Mouse (Mus musculus) hindlimb bud, embryonic 11.5 days (tissue): ENCODE measurements around the gene Twistnb.

Source experiments
- DNase-seq: peaks from one replicate; pipeline ENCODE4 v3.0.0-alpha.2; 2012; ENCODE audit warnings: low read depth, low spot score; ENCODE audit errors: extremely low spot score

Twistnb gene

GRCm38 (mm10) chr12:33429387-33430160, at the start of gene Twistnb:
Twistnb (plus strand) TSS chr12:33429635.
- peak; percentile 96 for DNase-seq

DNA sequence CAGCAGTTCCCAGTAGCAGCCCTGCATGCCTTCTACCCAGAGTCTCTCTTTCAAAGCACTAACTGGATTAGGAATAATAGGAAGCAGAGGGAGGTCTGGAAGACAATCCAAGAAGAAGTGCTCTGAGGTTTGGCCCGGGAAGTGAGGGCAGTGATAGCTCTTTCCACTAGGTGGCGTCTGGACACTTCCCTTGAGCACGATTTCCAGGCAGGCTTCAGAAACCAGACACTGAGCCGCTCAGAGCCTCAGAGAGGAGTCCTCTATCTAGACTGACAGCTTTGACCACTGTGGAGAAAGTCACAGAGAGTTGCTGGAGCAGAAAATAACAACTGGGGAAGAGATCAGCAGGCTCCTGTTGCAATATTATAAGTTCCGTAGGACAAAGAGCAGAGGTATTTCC, 40.6 kb upstream of the Twistnb start:
- DNase-seq: peak; percentile 53

GRCm38 (mm10) chr12:33390844-33391560, 38.4 kb upstream of the Twistnb start:
- DNase-seq: no peak

DNA sequence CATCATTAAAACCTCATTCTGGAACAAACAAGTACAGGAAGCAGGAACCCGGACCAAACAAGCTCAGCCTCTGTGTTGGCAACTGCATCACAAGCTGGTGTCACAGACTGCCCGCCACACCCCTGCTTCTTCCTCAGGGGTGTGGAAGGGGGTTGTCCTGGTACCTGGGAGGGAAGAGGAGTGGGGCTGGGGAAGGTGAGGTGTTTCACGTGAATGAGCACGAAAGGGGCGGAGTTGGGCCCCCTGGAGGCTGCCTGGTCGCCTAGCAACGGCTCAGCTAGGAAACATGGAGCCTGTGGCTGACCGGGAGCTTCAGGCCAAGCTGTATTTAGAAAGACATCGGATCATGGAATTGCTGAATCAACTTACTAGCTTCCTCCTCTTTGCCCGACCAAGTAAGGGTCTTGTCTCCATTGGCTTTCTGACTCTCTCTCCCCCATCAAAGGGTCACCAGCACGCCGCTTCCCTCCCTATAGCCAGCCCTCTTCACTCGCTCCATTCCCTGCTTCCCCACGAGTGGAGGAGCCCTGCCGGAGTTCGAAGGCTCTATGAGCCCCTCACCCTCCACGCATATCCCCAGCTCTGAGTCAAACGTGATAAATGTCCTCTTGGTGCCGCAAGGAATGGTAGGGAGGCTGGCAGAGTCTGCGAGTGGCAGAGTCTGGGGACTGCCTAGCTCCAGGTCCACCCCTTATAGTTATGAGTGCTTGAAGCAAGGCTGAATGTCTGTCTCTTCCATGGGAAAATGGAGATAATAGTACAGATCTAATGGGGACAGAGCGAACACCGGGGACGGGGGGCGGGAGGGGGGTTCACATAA, 34.4 kb upstream of the Twistnb start, which contains the start of gene Efcab10:
Efcab10 (plus strand) TSS at position 51 of the 820 bp plus-strand sequence.
- DNase-seq: no peak

- no peak for DNase-seq
Observed at GRCm38 (mm10) chr12:33403265-33403693, 26.2 kb upstream of the Twistnb start.

- no peak for DNase-seq
Observed at GRCm38 (mm10) chr12:33404996-33405395, 24.4 kb upstream of the Twistnb start.

DNA sequence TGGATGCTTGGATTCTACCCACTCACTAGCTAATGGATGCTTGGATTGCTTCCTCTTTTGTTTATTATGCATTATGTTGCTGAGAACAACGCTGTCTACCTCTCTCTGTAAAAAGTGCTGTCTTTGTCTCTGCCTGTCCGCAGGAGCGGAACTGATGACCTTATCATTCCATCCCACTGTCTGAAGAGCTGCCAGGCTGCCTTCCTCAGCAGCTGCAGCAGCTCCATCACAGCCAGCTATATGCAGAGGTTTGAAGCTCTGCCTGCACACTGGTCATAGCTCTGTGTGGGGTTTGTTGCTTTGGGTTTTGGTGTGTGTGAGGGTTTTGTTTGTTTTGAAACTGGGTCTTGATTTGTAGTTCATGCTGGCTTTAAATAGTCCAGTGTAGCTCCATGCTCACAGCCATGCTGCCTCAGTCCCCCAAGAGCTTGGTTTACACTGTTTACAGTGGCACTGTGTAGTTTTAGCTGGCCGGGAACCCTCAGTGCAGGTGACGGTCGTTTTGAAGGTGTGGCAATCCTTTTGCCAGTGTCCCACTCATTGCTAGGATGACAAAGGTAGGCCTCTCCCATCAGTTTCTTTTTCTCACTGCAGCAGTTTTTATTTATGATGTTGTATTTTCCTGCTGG, 23.9 kb upstream of the Twistnb start:
- DNase-seq: no peak

DNA sequence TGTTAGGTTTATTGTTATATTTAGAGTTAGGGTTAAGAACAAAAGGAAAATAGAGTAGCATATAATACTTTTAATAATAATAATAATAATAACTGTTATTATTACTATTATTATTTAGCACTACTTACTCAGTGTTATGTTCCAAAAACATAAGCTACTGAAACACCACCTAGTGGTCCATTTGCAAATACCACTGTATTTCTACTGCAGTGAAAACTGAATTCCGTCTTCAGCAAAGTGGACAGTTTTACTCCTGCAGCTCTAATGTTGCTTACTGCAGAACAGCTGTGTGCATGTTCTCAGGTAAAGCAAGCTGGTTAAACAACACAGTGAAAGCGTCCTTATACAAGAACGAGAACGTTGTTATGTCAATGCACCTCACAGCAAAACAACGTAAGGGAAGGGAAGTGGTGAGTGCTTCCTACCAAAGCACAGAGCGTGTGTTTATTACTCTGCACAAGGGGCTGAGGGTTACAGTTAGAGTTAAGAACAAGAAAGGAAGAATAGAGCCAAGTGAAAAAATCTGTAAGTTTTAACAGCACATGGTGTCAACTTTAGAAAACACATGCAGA, 17.8 kb upstream of the Twistnb start:
- DNase-seq: no peak

GRCm38 (mm10) chr12:33424329-33424728, 5.1 kb upstream of the Twistnb start:
- DNase-seq: no peak

DNA sequence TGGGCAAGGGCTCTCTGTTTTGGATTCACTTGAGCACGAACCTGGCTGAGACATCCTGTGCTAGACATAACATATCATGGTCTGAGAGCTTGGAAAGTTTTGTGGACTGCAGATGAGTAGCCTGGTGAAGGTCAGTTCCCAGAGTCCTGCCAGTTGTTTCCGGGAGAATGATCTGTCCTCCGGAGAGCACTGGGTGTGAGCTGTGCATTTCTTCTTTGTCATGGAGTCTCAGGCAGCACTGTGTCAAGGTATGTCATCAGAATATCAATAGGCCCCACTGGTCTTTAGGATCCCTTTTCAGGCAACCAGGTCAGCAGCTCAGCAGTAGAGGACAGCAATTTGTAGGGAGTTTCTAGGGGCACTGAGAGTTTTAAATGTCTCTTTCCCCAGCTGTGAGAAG, 2.1 kb upstream of the Twistnb start:
- DNase-seq: no peak

- no peak for DNase-seq
Observed at GRCm38 (mm10) chr12:33427726-33428125, 1.7 kb upstream of the Twistnb start.

GRCm38 (mm10) chr12:33433812-33434211, 4.4 kb downstream of the Twistnb start:
- DNase-seq: no peak

DNA sequence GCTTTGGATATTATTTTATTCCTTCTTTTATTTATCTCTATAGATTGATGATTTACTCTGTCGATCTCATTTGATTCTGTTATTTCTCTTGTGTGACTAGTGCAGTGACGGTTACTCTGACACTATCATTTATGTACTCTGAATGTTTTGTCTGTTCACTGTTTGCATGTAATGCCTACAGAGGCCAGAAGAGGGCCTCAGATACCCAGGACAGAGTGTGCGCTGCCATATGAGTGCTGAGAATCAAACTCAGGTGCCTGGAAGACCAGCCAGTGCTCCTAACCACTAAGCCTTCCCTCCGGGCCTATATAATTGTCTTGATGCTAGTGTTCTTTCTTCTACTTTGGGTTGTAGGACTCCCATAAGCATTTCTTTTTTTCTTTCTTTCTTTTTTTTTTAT, 5.3 kb downstream of the Twistnb start:
- no peak for DNase-seq

GRCm38 (mm10) chr12:33455418-33455817, 26.0 kb downstream of the Twistnb start:
- DNase-seq: no peak

DNA sequence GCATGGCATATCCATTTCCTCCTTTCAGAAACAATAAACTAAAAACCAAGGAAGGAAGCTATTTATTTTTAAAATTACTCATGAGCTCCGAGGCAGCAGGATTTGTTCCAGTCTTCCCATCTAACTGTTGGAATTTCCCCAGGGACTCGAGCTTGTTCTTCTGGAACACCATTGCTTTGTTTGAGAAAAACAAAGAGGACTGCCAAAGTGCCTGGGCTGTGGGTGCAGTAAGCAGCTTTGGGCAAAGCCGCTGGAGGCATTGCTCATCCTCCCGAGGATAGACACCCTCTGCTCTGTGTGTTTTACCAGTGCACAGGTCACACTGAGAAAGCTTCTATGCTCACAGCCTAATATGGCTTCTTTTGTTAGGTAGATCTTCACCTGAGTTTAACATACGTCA, 26.8 kb downstream of the Twistnb start:
- DNase-seq: no peak

- DNase-seq: no peak
Observed at GRCm38 (mm10) chr12:33480975-33481374, 51.5 kb downstream of the Twistnb start.

DNA sequence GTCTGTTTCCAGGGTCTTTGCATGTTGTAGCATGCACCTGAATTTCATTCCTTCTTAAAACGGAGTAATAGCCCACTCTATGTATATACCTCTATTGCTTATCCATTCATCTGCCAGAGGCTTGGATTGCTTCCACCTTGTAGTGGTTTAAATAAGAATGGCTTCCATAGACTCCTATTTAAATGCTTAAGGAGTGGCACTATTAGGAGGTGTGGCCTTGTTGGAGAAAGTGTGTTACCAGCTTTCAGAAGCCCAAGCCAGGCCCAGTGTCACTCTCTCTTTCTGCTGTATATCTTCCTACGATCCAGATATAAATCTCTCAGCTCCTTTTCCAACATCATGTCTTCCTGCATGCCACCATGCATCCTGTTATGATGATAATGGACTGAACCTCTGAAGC, 53.5 kb downstream of the Twistnb start:
- no peak for DNase-seq
